Mouse (Mus musculus) kidney, adult 2 months (tissue): ENCODE results near the gene Golga2.

Experiments used
- CTCF ChIP-seq: fragments of 200-500 bp; conservative IDR thresholded peaks from 2 replicates; pipeline ENCODE4 v1.5.1; 2011; ENCODE audit warnings: low read depth, mild to moderate bottlenecking, control low read depth, low read length, moderate library complexity, mixed read lengths; ENCODE audit not compliant: insufficient read depth, insufficient read length
- POLR2A ChIP-seq: fragments of 200-500 bp; IDR thresholded peaks from one replicate; pipeline ENCODE4 v1.6.1; 2011; ENCODE audit warnings: low read depth, low read length, control low read depth

DNA sequence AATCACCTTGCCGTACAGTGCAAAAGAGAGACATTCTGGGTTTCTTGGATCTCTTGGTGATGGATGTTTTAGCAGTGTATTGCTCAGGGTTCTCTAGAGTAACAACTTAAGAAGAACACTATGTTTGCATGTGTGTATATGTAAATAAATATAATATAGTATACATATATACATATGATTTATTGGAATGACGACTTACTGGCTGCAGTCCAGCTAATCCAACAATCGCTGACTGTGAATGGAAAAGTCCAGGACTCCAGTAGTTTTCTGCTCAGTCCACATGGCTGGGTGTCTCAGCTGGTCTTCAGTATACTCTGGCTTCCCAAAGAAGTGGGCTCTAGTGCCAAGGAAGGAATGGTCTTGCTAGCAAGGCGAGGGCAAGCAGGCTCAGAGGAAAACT lies 49.6 kb upstream of the Golga2 start:
- TF ChIP-seq CTCF (no peak), POLR2A (no peak)
